Mouse (Mus musculus) retina, adult 2 months (tissue): Measurements from ENCODE around the gene Lipo2.
"Not testable (repeated sequence)": the region's sequence is repeated elsewhere in the genome, so short reads cannot be mapped to it uniquely, and the experiment has no call there.

ENCODE experiments used
- DNase-seq: peaks from one replicate; pipeline ENCODE4 v3.0.0-alpha.2; 2012; ENCODE audit warnings: low read depth, low spot score

Gene Lipo2

GRCm38 (mm10) chr19:33751259-33751658 lies at the start of gene Lipo2:
Gene Lipo2 (minus strand): TSS chr19:33751359.
- not testable (repeated sequence) for DNase-seq

- DNase-seq: not testable (repeated sequence)
These were observed 36.2 kb upstream of the Lipo2 start, which contains the start of gene Lipo1 for GRCm38 (mm10) chr19:33787359-33787758. Gene Lipo1 (minus strand): TSS chr19:33787459.

GRCm38 (mm10) chr19:33786576-33787277 lies 35.6 kb upstream of the Lipo2 start:
- no peak for DNase-seq

- DNase-seq: not testable (repeated sequence)
These were observed 10.3 kb upstream of the Lipo2 start, which contains the start of gene Lipo3 for GRCm38 (mm10) chr19:33761287-33762086. Gene Lipo3 (minus strand): TSS chr19:33761951.
